Mouse (Mus musculus): ENCODE measurements at regions not wholly inside any gene's neighbourhood (a gene's known extent, or its start where the extent isn't known, plus 50 kb on each side); places are given as distances from the start of the nearest gene placed in this dataset.

DNA sequence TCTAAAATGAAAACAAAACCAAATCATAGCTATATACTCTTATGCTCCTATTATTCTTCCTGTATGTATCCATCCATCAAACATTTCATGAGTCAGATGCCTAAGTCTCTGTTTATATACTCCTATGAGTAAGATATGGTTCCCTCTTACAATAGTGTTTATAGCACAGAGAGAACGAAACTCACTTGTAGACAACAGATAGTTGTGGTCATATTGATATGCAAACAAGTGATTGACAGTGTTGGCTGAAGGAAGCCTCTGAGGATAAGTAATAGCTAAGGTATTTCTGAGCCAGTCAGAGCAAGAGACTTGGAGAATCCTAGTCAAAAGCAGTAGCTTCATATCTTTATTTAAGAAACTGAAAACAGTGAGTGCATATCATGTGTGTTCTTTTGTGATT lies 354.4 kb upstream of the Cited2 start:
- Histone ChIP-seq H3K4me2 (no peak overlapping the region), H3K4me3 (replicated peaks) (no peak overlapping the region), H3K27me3 (no peaks in the 10 kb centered on the region), H3K4me1 (peaks cover 18% of the 10 kb centered on the region), H3K36me3 (no peaks in the 10 kb centered on the region), H3K27ac (no peak overlapping the region), H3K9me3 (replicated peaks) (no peaks in the 10 kb centered on the region), H3K9ac (no peak overlapping the region)
- ATAC-seq (replicated peaks; ENCODE audit: low FRiP score) = no peak
- 92% methylated on average over 1 of the region's 1 CpGs for WGBS

DNA sequence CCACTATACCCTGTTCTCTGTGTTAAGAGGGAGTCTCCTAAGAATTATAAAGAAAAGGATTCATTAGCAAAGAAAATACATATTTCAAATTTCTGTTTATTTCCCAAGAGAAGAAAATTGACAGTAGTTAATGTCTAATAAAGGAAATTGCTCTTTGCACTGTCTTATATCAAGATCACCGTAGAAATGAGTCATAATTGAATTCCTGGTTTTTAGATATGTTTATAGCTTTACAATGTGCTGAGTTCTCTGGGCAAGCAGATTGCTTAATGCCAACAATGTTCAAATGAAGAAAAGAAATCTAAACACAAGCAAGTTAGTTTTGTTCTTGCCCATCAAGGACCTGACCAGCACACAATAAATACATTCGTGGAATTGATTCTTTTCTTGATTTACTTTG lies 350.1 kb upstream of the Cited2 start:
- peaks cover 3% of the 10 kb centered on the region; the same call in 1 of the 2 replicates for H3K4me1 ChIP-seq
- H3K27ac ChIP-seq = no peak overlapping the region
- 72% methylated on average over 2 of the region's 2 CpGs for WGBS
- no peaks in the 10 kb centered on the region for H3K9me3 ChIP-seq (replicated peaks)
- no peaks in the 10 kb centered on the region for H3K36me3 ChIP-seq
- no peak overlapping the region for H3K4me3 ChIP-seq (replicated peaks)
- ATAC-seq (replicated peaks; ENCODE audit: low FRiP score) = no peak
- H3K27me3 ChIP-seq = no peaks in the 10 kb centered on the region
- no peak overlapping the region for H3K4me2 ChIP-seq
- no peak overlapping the region for H3K9ac ChIP-seq

DNA sequence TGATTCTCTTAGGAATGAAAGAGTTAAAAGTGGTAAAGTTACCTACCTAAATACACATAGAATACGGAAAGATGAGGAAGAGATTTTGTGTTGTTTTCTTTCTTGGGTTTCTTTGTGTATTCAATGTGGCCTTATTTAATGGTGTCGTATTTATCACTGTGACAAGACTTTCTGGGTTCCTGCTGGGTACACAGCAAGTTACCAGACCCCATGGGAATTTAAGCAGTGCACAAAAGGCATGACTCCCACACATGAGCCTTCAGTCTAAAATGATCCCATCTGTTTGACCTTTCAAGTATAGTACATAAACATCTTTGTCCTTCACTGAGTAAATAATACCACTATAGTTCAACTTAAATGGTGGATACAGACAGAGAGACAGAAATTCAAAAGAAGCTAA lies 349.0 kb upstream of the Cited2 start:
- H3K4me3 ChIP-seq (replicated peaks) = no peak overlapping the region
- no peaks in the 10 kb centered on the region for H3K9me3 ChIP-seq (replicated peaks)
- H3K27ac ChIP-seq = no peak overlapping the region
- no peak overlapping the region for H3K9ac ChIP-seq
- 26% methylated on average over 2 of the region's 2 CpGs for WGBS
- no peak overlapping the region for H3K4me2 ChIP-seq
- peaks cover 3% of the 10 kb centered on the region; the same call in 1 of the 2 replicates for H3K4me1 ChIP-seq
- H3K36me3 ChIP-seq = no peaks in the 10 kb centered on the region
- H3K27me3 ChIP-seq = no peaks in the 10 kb centered on the region
- peak; percentile 91 for ATAC-seq (replicated peaks; ENCODE audit: low FRiP score)

DNA sequence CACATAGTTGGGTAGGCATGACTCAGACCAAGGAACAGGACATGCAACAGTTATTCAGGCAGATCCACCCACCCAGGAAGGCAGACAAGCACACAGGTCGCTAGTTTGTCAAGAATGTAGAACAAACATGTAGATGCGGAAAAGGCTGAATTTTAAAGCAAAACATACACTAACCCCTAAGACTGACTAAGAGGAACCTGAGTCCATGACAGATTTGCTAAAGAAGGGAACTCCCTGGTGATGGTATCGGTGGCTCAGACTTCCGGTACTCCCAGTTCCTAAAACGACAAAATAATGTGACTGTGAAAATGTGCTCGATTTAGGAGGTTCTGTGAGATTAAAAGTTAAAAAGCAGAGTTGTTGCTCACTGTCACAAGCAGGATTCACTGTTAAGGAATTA lies 340.0 kb upstream of the Cited2 start:
- no peaks in the 10 kb centered on the region for H3K36me3 ChIP-seq
- ATAC-seq (replicated peaks; ENCODE audit: low FRiP score) = no peak
- no peak overlapping the region for H3K27ac ChIP-seq
- no peaks in the 10 kb centered on the region for H3K27me3 ChIP-seq
- H3K4me1 ChIP-seq = no peaks in the 10 kb centered on the region
- H3K9me3 ChIP-seq (replicated peaks) = no peaks in the 10 kb centered on the region
- no peak overlapping the region for H3K4me3 ChIP-seq (replicated peaks)
- H3K4me2 ChIP-seq = no peak overlapping the region
- no peak overlapping the region for H3K9ac ChIP-seq
- 83% methylated on average over 6 of the region's 6 CpGs for WGBS

DNA sequence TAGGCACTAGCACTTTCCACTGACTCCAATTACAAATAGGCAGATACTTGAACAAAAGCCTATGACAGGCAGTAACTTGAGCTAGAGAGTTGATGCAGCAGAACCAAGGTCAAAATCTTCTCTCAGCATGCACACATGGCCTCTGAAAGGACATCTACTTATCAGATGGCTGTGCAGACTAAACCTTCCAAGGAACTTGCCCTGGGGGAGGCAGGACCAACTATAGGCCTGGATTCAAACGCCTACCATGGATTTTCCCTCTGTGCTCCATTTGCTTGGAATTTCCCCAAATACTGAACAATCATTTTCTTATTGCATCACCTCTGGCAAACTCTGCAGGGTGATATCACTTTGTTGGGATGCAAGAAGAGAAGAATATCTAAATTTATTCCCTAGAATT lies 337.8 kb upstream of the Cited2 start:
- no peak overlapping the region for H3K4me2 ChIP-seq
- H3K36me3 ChIP-seq = no peaks in the 10 kb centered on the region
- H3K9me3 ChIP-seq (replicated peaks) = no peaks in the 10 kb centered on the region
- H3K27me3 ChIP-seq = no peaks in the 10 kb centered on the region
- no peak overlapping the region for H3K4me3 ChIP-seq (replicated peaks)
- H3K4me1 ChIP-seq = no peaks in the 10 kb centered on the region
- peak; percentile 60 for ATAC-seq (replicated peaks; ENCODE audit: low FRiP score)
- no peak overlapping the region for H3K9ac ChIP-seq
- H3K27ac ChIP-seq = no peak overlapping the region
- WGBS = 37% methylated on average over 1 of the region's 1 CpGs

DNA sequence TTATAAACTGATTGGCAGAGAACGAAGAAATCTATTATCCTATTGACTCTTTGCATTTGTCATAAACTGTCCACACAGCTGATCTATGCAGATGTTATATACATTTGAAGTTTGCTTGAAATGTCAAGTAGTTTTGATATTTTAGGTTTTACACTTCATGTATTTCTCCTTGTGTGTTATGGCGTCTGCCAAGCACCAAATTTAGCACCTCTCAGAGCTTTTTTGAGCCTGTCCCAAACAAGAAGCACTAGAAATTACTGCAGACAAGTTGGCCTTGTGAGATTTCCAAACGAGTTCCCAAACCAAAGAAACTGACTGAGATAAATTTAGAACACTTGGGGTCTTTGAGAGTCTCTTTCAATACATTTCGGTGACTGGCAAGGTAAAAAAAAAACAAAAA lies 335.7 kb upstream of the Cited2 start:
- no peaks in the 10 kb centered on the region for H3K36me3 ChIP-seq
- ATAC-seq (replicated peaks; ENCODE audit: low FRiP score) = no peak
- no peak overlapping the region for H3K4me2 ChIP-seq
- WGBS = 81% methylated on average over 4 of the region's 4 CpGs
- no peak overlapping the region for H3K27ac ChIP-seq
- H3K9me3 ChIP-seq (replicated peaks) = peaks cover 6% of the 10 kb centered on the region; the same call in 1 of the 2 replicates
- no peak overlapping the region for H3K9ac ChIP-seq
- no peaks in the 10 kb centered on the region for H3K27me3 ChIP-seq
- no peaks in the 10 kb centered on the region for H3K4me1 ChIP-seq
- H3K4me3 ChIP-seq (replicated peaks) = no peak overlapping the region

DNA sequence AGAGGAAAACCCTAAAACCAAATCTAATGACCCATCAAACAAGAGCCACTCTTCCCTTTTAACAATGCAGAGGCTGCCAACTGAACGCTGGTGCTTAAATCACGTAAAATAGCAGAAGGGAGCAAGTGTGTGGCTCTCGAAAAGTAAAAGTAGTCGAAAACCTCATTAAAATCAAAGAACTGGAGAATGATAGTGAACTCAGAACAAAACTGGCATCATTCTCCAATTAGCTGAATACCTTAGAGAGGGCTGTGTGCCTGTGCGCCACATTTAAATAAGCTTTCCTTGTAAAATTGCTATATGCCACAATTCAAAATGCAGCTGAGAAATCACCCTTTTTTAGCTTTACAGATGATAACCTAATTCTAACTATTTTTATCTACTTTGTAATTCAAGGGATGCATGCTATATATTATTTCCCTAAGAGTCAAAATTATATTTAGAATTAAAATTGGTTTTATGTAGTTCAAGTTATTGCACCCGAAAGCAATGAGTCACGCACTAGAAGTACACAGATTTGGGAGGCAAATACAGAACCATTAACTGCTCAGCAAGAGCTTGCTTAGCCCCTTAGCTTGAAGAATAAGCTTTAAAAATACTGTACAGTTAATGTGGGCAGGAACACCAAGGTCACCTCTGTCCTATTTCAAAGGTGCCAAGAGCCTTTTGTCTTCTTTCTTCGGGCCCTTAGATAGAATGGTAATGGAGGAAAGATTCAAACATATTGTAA lies 327.4 kb upstream of the Cited2 start:
- H3K36me3 ChIP-seq = no peaks in the 10 kb centered on the region
- no peaks in the 10 kb centered on the region for H3K27me3 ChIP-seq
- no peak for ATAC-seq (replicated peaks; ENCODE audit: low FRiP score)
- peaks cover 6% of the 10 kb centered on the region; the same call in 1 of the 2 replicates for H3K9me3 ChIP-seq (replicated peaks)
- no peak overlapping the region for H3K9ac ChIP-seq
- no peak overlapping the region for H3K27ac ChIP-seq
- 57% methylated on average over 8 of the region's 8 CpGs for WGBS
- no peaks in the 10 kb centered on the region for H3K4me1 ChIP-seq
- H3K4me3 ChIP-seq (replicated peaks) = no peak overlapping the region
- H3K4me2 ChIP-seq = no peak overlapping the region

DNA sequence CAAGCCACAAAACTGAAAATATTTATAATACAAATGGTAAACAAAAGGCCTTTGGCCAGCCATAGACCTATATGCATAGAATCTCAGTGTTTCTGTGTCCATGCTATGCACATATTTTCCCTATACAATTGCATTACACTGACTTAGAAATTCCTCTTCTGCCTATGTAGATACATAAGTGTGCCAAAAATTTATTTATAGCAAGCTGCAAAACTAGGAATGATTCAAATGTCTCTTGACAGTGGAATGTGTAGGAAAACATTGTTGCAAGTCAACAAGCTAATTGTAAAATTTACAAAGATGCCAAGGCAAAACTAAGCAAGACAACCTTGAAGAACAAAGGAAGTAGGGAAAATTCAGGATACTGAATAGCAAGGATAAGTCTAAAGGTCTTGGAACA lies 319.1 kb upstream of the Cited2 start:
- H3K9me3 ChIP-seq (replicated peaks) = no peaks in the 10 kb centered on the region
- no peak overlapping the region for H3K27ac ChIP-seq
- ATAC-seq (replicated peaks; ENCODE audit: low FRiP score) = no peak
- no peak overlapping the region for H3K9ac ChIP-seq
- no peaks in the 10 kb centered on the region for H3K4me1 ChIP-seq
- no peak overlapping the region for H3K4me2 ChIP-seq
- H3K27me3 ChIP-seq = no peaks in the 10 kb centered on the region
- no peaks in the 10 kb centered on the region for H3K36me3 ChIP-seq
- H3K4me3 ChIP-seq (replicated peaks) = no peak overlapping the region

DNA sequence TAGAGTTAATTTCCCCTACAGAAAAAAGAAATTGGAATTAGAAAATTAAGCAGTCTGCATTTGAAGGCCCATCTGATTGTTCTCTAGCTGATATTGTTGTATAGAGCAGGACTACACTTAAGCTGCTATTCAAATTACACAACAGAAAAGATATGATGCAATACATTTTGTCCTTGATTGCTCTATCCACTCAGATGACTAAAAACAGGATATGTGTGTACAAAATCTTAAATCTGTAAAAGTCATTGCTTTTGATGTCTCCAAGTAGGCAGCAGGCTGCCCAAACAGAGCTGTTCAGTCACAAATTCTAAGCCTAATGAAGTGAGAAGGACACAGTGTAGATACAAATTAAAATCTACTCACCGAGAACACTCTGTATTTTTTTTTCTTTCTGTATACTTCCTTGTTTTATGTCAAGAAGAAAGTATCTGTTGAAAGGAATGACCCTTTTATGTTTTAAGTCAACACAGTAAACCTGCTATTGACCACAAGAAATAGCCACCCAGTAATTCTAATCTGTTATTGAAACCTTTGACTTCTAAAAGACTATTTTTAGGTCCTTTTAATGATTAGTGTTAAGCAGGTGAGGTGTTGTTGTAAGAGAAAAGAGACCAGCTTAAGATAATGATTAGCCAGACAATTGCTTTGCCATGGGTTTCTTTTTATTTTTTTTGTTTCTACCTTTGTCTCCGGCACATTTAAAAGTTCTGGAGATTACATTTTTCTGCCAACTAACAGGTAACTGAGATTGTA lies 315.0 kb upstream of the Cited2 start:
- peaks cover 4% of the 10 kb centered on the region; the same call in 1 of the 2 replicates for H3K4me1 ChIP-seq
- H3K36me3 ChIP-seq = no peaks in the 10 kb centered on the region
- no peak overlapping the region for H3K9ac ChIP-seq
- H3K4me3 ChIP-seq (replicated peaks) = no peak overlapping the region
- 33% methylated on average over 2 of the region's 2 CpGs for WGBS
- H3K27ac ChIP-seq = no peak overlapping the region
- H3K4me2 ChIP-seq = no peak overlapping the region
- H3K27me3 ChIP-seq = no peaks in the 10 kb centered on the region
- no peak; the same call in 1 of the 2 replicates for ATAC-seq (replicated peaks; ENCODE audit: low FRiP score)
- no peaks in the 10 kb centered on the region for H3K9me3 ChIP-seq (replicated peaks)

DNA sequence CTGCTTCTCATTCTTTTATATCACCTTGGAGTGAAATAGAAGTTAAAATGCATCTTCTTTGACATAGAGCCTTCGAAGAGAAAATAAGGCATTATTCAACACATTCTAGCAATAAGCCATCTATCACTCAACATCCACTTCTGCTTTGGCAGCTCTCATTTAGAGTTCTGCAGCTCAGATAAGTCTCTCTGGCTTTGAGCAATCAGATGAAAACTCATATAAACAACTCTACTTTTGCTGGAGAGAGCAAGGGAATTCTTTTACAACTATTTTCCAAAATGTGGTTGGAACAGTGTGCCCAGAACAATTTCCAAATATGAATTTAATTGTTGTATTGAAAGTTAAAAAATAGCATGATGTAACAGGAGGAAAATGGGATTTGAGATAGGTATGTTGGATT lies 314.2 kb upstream of the Cited2 start:
- H3K4me2 ChIP-seq = no peak overlapping the region
- ATAC-seq (replicated peaks; ENCODE audit: low FRiP score) = no peak
- WGBS = 86% methylated on average over 1 of the region's 1 CpGs
- no peaks in the 10 kb centered on the region for H3K9me3 ChIP-seq (replicated peaks)
- H3K36me3 ChIP-seq = no peaks in the 10 kb centered on the region
- H3K4me1 ChIP-seq = peaks cover 4% of the 10 kb centered on the region; the same call in 1 of the 2 replicates
- H3K27me3 ChIP-seq = no peaks in the 10 kb centered on the region
- H3K27ac ChIP-seq = no peak overlapping the region
- no peak overlapping the region for H3K4me3 ChIP-seq (replicated peaks)
- no peak overlapping the region for H3K9ac ChIP-seq

DNA sequence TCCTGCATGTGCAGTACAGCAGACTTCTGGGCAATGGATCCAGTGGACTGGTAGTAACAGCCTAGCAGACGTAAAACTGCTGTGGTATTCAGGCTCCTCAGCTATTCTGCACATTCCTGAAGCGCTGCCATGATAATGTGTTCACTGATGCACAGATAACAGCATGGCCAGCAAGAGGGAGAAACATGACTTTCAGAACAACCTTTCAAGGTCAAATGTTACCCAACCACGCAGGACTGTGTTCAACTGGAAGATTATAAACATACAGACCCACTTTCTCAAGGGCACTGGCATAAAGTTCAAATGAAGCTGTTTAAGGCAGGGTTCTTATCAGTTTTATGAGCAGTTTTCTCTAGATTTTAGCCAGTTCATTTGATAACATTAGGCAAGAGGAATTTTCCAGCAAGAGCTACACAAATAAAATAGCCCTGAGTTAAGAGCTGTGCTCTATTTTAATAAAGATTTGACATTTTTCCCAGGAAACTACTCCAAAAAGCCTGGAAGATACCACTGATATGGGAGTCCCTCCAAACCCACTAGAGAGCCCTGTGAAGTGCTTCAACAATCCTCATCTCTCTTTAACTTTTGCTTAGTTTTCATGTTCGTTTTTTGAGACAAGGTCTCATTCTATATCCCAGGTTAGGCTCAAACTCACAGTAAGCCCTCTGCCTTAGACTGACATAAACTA lies 311.6 kb upstream of the Cited2 start:
- H3K9ac ChIP-seq = no peak overlapping the region
- H3K9me3 ChIP-seq (replicated peaks) = no peaks in the 10 kb centered on the region
- ATAC-seq (replicated peaks; ENCODE audit: low FRiP score) = 0 out of 2 replicates have a peak, but pooled peaks have one; percentile 54
- no peaks in the 10 kb centered on the region for H3K36me3 ChIP-seq
- H3K27me3 ChIP-seq = no peaks in the 10 kb centered on the region
- H3K27ac ChIP-seq = no peak overlapping the region
- H3K4me3 ChIP-seq (replicated peaks) = no peak overlapping the region
- H3K4me2 ChIP-seq = no peak overlapping the region
- WGBS = 40% methylated on average over 4 of the region's 4 CpGs
- peaks cover 4% of the 10 kb centered on the region; the same call in 1 of the 2 replicates for H3K4me1 ChIP-seq

DNA sequence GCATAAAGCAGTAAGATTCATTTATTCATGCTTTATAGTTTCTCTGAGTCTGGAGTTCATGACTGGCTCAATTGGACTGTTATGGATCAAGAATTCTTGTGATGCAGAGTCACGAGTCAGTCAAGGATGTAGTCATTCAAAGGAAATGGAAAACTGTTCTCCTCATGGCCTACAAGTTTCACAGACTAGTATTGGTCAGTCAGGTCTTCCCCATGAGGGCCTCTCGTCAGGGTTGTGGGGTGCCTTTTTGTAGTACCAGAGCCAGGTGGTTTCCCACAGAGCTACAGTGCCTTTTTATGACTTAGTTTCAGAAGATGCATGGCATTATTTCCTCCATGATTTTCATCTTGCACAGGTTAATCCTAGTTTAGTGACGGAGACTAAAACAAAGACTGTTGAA lies 307.9 kb upstream of the Cited2 start:
- WGBS = 81% methylated on average over 3 of the region's 3 CpGs
- H3K27me3 ChIP-seq = no peaks in the 10 kb centered on the region
- no peaks in the 10 kb centered on the region for H3K9me3 ChIP-seq (replicated peaks)
- H3K4me1 ChIP-seq = peaks cover 8% of the 10 kb centered on the region; the same call in 1 of the 2 replicates
- no peak for ATAC-seq (replicated peaks; ENCODE audit: low FRiP score)
- H3K4me2 ChIP-seq = no peak overlapping the region
- H3K4me3 ChIP-seq (replicated peaks) = no peak overlapping the region
- H3K36me3 ChIP-seq = no peaks in the 10 kb centered on the region
- no peak overlapping the region for H3K9ac ChIP-seq
- no peak overlapping the region for H3K27ac ChIP-seq
